Mouse (Mus musculus) heart, postnatal 0 days (tissue): ENCODE measurements around the gene Shbg. TPM values are rescaled to one million over a fixed set of nuclear protein-coding genes. Genes with fewer than 3 reads are reported as not detected.

Experiments used
- ATAC-seq: fragments of 200-750 bp; cut with Nextera tagmentation; 2 replicates; pipeline ENCODE4 v1.8.0; 2017; ENCODE audit warnings: low read depth, moderate number of reproducible peaks, moderate library complexity; ENCODE audit not compliant: insufficient read depth
- DNase-seq: peaks from one replicate; pipeline ENCODE4 v3.0.0-alpha.2; 2016; ENCODE audit warnings: low spot score
- H3K27ac ChIP-seq: fragments of 300-500 bp; sonication (generic); 2 replicates; pipeline ENCODE4 v1.5.1; 2014; ENCODE audit warnings: low read depth, mild to moderate bottlenecking
- H3K27me3 ChIP-seq: fragments of 300-500 bp; sonication (generic); 2 replicates; pipeline ENCODE4 v1.6.1; 2014; ENCODE audit warnings: low read length, mixed read lengths; ENCODE audit not compliant: control insufficient read depth, insufficient read depth
- H3K36me3 ChIP-seq: fragments of 300-500 bp; sonication (generic); replicated peaks from 2 replicates; pipeline ENCODE4 v1.6.1; 2014; ENCODE audit warnings: low read length, mixed read lengths; ENCODE audit not compliant: control insufficient read depth, insufficient read depth
- H3K4me1 ChIP-seq: fragments of 300-500 bp; sonication (generic); 2 replicates; pipeline ENCODE4 v1.6.1; 2014; ENCODE audit warnings: antibody characterized with exemption; ENCODE audit not compliant: control insufficient read depth, insufficient read depth
- H3K4me2 ChIP-seq: fragments of 300-500 bp; sonication (generic); 2 replicates; pipeline ENCODE4 v1.6.1; 2014; ENCODE audit warnings: low read depth, mild to moderate bottlenecking, low read length, moderate library complexity
- H3K4me3 ChIP-seq: fragments of 300-500 bp; sonication (generic); 2 replicates; pipeline ENCODE4 v1.5.1; 2014; ENCODE audit warnings: low read depth, low read length
- H3K9ac ChIP-seq: fragments of 300-500 bp; sonication (generic); replicated peaks from 2 replicates; pipeline ENCODE4 v1.6.1; 2014; ENCODE audit warnings: low read depth, low read length, mixed read lengths
- H3K9me3 ChIP-seq: fragments of 300-500 bp; sonication (generic); replicated peaks from 2 replicates; pipeline ENCODE4 v1.6.1; 2016; ENCODE audit warnings: low read length; ENCODE audit not compliant: control insufficient read depth
- CTCF ChIP-seq: IDR thresholded peaks from 2 replicates; pipeline ENCODE4 v1.5.1; 2016; ENCODE audit warnings: antibody characterized with exemption, control low read depth, low read depth
- EP300 ChIP-seq: IDR thresholded peaks from 2 replicates; pipeline ENCODE4 v1.6.1; 2016; ENCODE audit warnings: antibody characterized with exemption, low read depth
- WGBS: fragments of 180-500 bp; shearing (Covaris S2); extraction: QIAGEN DNeasy Blood & Tissue Kit; methylation state at CpG from one replicate; pipeline ENCODE4 v1.1.7; 2014; 5-methylcytosine and 5-hydroxymethylcytosine counted together
- polyA plus RNA-seq: library from polyadenylated mRNA; unstranded; fragments of >200 nt; fragmentation: Nextera tagmentation; extraction: Ambion mirVana; gene quantifications from 2 replicates; pipeline ENCODE4 v1.2.1, GENCODE M21; 2015
- total RNA-seq: library from RNA; depleted of rRNA; stranded (reverse); fragments of >200 nt; gene quantifications from 2 replicates; pipeline ENCODE4 v1.2.3, GENCODE M21; 2014; ENCODE audit warnings: low replicate concordance

The Shbg gene
- total and polyA plus RNA-seq, 2 experiments from 2014 or later, result not detected

DNA sequence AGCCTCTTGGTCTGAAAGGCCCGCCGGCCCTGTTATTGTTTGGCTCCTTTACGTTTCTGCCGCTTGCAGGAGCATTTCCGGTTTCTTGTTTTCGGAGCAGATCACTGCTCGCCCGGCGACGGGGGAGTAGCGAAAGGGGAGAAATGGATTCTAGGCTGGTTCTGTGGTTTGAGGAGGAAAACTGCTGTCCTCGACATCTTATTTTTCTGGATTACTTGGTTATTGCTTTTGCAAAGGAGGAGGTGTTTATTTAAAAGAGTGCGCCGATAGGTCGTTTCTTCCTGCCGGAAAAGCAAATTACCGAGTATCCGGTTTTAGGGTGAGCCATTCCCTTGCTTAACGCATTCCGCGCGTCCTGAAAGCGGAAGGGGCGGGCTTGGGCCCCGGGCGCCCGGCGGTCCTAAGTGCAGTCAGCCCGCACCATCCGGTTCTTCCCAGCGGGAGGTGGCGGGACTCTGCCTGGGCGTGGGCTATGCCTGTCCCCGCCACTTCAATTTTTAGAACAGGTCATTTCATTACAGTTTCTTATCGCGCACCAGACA lies 36.5 kb downstream of the Shbg start:
- TF ChIP-seq EP300 (peak; percentile 63; the same call in 1 of the 2 replicates), CTCF (no peak)
- peak overlapping the region; percentile 98 for H3K27ac ChIP-seq
- DNase-seq (peak; percentile 96), ATAC-seq (peak; percentile 84)
- H3K4me1 ChIP-seq, result peaks cover 20% of the 10 kb centered on the region; the same call in 1 of the 2 replicates
- peak overlapping the region; percentile 72 for H3K4me3 ChIP-seq
- peak overlapping the region; percentile 77 for H3K9ac ChIP-seq
- WGBS, result under 1% methylated on average over 36 of the region's 36 CpGs
- no peaks in the 10 kb centered on the region for H3K27me3 ChIP-seq
- no peaks in the 10 kb centered on the region for H3K9me3 ChIP-seq
- no peaks in the 10 kb centered on the region; the same call in none of the 2 replicates for H3K36me3 ChIP-seq
- H3K4me2 ChIP-seq, result peak overlapping the region; percentile 98

- under 1% methylated on average over 25 of the region's 25 CpGs for WGBS
- H3K4me3 ChIP-seq, result peak overlapping the region; percentile 72
- H3K27me3 ChIP-seq, result no peaks in the 10 kb centered on the region
- peaks cover 20% of the 10 kb centered on the region; the same call in 1 of the 2 replicates for H3K4me1 ChIP-seq
- peak overlapping the region; percentile 98 for H3K27ac ChIP-seq
- TF ChIP-seq CTCF (no peak), EP300 (no peak)
- ATAC-seq (no peak), DNase-seq (peak; percentile 8)
- H3K4me2 ChIP-seq, result peak overlapping the region; percentile 98
- H3K36me3 ChIP-seq, result no peaks in the 10 kb centered on the region; the same call in none of the 2 replicates
- no peaks in the 10 kb centered on the region for H3K9me3 ChIP-seq
- H3K9ac ChIP-seq, result peak overlapping the region; percentile 77
Measured at GRCm38 (mm10) chr11:69580572-69581146, 37.0 kb downstream of the Shbg start.

DNA sequence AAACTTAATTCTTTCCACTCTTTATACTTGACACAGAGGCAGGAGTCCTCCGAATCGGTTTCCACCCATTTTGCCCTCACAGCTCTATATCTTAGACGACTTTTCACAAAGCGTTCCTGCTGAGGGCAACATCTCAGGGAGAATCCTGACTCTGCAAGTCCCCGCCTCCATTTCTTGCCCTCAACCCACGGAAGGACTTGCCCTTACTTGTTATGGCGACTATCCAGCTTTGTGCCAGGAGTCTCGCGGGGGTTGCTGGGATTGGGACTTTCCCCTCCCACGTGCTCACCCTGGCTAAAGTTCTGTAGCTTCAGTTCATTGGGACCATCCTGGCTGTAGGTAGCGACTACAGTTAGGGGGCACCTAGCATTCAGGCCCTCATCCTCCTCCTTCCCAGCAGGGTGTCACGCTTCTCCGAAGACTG lies 37.6 kb downstream of the Shbg start, which contains the start of the genes Wrap53 and Trp53:
Gene Wrap53 (minus strand): TSS at position 165 of the 424 bp plus-strand sequence.
Gene Trp53 (plus strand): TSS at position 269 of the 424 bp plus-strand sequence.
- H3K4me3 ChIP-seq, result peak within 1 kb of the TSS; percentile 72
- no peaks in the 10 kb centered on the region for H3K9me3 ChIP-seq
- peak within 1 kb of the TSS; percentile 98 for H3K27ac ChIP-seq
- H3K9ac ChIP-seq, result peak within 1 kb of the TSS; percentile 77
- peaks cover 20% of the 10 kb centered on the region; the same call in 1 of the 2 replicates for H3K4me1 ChIP-seq
- ATAC-seq (peak; percentile 69), DNase-seq (peak; percentile 97)
- TF ChIP-seq CTCF, result no peak
- peak; percentile 56; the same call in 1 of the 2 replicates for TF ChIP-seq EP300
- under 1% methylated on average over 13 of the region's 13 CpGs for WGBS
- peak within 1 kb of the TSS; percentile 98 for H3K4me2 ChIP-seq
- no peaks in the 10 kb centered on the region for H3K27me3 ChIP-seq
- no peaks in the 10 kb centered on the region; the same call in none of the 2 replicates for H3K36me3 ChIP-seq

- ATAC-seq (peak; percentile 87), DNase-seq (peak; percentile 98)
- peak overlapping the region; percentile 98 for H3K27ac ChIP-seq
- H3K4me1 ChIP-seq, result peaks cover 20% of the 10 kb centered on the region; the same call in 1 of the 2 replicates
- H3K4me3 ChIP-seq, result peak overlapping the region; percentile 72
- under 1% methylated on average over 39 of the region's 39 CpGs for WGBS
- H3K9ac ChIP-seq, result peak overlapping the region; percentile 77
- no peaks in the 10 kb centered on the region; the same call in none of the 2 replicates for H3K36me3 ChIP-seq
- H3K9me3 ChIP-seq, result no peaks in the 10 kb centered on the region
- no peaks in the 10 kb centered on the region for H3K27me3 ChIP-seq
- TF ChIP-seq EP300 (peak; percentile 84), CTCF (peak; percentile 100)
- peak overlapping the region; percentile 98 for H3K4me2 ChIP-seq
Measured at GRCm38 (mm10) chr11:69579128-69580017, 38.3 kb downstream of the Shbg start.

DNA sequence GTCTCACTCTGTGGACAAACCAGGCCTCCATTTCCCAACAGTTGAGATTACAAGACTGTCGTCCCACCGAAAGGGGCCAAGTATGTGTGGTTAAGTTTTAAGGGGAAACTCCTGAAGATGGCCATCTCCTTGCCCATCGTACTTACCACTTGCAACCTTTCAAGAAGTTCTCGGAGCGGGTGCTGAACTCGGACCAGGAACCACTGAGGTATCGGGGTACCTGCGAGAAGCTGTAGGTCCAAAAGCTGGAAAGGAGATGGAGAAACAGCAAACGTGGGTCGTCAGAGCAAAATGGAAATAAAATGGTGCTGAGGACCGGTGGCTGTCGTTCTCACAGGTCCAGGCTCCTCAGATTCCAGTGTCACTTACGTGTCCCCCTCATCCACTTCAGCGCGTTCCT lies 39.4 kb downstream of the Shbg start:
- WGBS, result 12% methylated on average over 15 of the region's 15 CpGs
- ATAC-seq (no peak), DNase-seq (no peak)
- TF ChIP-seq CTCF (no peak), EP300 (no peak)
- H3K9ac ChIP-seq, result peak overlapping the region; percentile 64
- no peaks in the 10 kb centered on the region for H3K27me3 ChIP-seq
- H3K27ac ChIP-seq, result no peak overlapping the region
- peak overlapping the region; percentile 72 for H3K4me3 ChIP-seq
- no peaks in the 10 kb centered on the region; the same call in 1 of the 2 replicates for H3K36me3 ChIP-seq
- peaks cover 20% of the 10 kb centered on the region; the same call in 1 of the 2 replicates for H3K4me1 ChIP-seq
- H3K4me2 ChIP-seq, result peak overlapping the region; percentile 93
- H3K9me3 ChIP-seq, result no peaks in the 10 kb centered on the region
